Mouse (Mus musculus): Measurements from ENCODE around the gene Asb10. TPM values are rescaled to one million over a fixed set of nuclear protein-coding genes. Genes with fewer than 3 reads are reported as not detected.

Asb10 gene
- polyA plus RNA-seq, 1 experiment, result not detected

GRCm38 (mm10) chr5:24525360-24526189, 15.2 kb downstream of the Asb10 start:
- no peak for TF ChIP-seq MAX (IDR thresholded peaks at IDR 0.05)
- TF ChIP-seq FOSL1 (IDR thresholded peaks at IDR 0.05; ENCODE audit: insufficient read depth, low read length, poor library complexity, severe bottlenecking), result no peak
- TF ChIP-seq USF1 (IDR thresholded peaks at IDR 0.05; ENCODE audit: low read depth), result no peak
- no peak for TF ChIP-seq MYOG (IDR thresholded peaks at IDR 0.05; ENCODE audit: control insufficient read depth, extremely low read depth, insufficient read length)
- no peak for TF ChIP-seq CEBPB (IDR thresholded peaks at IDR 0.05; ENCODE audit: low read depth)
- no peak for TF ChIP-seq CTCF (IDR thresholded peaks at IDR 0.05; ENCODE audit: control insufficient read depth, insufficient read depth, insufficient read length)
- no peak for TF ChIP-seq MYOD1 (IDR thresholded peaks at IDR 0.05; ENCODE audit: control insufficient read depth, insufficient read length, low read depth)
- Histone ChIP-seq H3K79me3 (ENCODE audit: low read depth) (no peaks in the 10 kb centered on the region), H3K4me3 (ENCODE audit: insufficient read depth, poor library complexity, severe bottlenecking) (no peak overlapping the region), H3K79me2 (ENCODE audit: control insufficient read depth, insufficient read depth) (no peaks in the 10 kb centered on the region), H3ac (ENCODE audit: control insufficient read depth, insufficient read length, low read depth) (no peak overlapping the region), H3K36me3 (ENCODE audit: control insufficient read depth, insufficient read depth) (no peaks in the 10 kb centered on the region), H3K27me3 (ENCODE audit: control insufficient read depth, insufficient read depth, insufficient read length) (peaks cover 64% of the 10 kb centered on the region)

GRCm38 (mm10) chr5:24524522-24524921, 16.3 kb downstream of the Asb10 start:
- Histone ChIP-seq H3K4me3 (ENCODE audit: insufficient read depth, poor library complexity, severe bottlenecking) (no peak overlapping the region), H3ac (ENCODE audit: control insufficient read depth, insufficient read length, low read depth) (no peak overlapping the region), H3K79me3 (ENCODE audit: low read depth) (no peaks in the 10 kb centered on the region), H3K27me3 (ENCODE audit: control insufficient read depth, insufficient read depth, insufficient read length) (peaks cover 69% of the 10 kb centered on the region), H3K36me3 (ENCODE audit: control insufficient read depth, insufficient read depth) (no peaks in the 10 kb centered on the region), H3K79me2 (ENCODE audit: control insufficient read depth, insufficient read depth) (no peaks in the 10 kb centered on the region)
- TF ChIP-seq USF1 (IDR thresholded peaks at IDR 0.05; ENCODE audit: low read depth) (no peak), CEBPB (IDR thresholded peaks at IDR 0.05; ENCODE audit: low read depth) (no peak), MYOD1 (IDR thresholded peaks at IDR 0.05; ENCODE audit: control insufficient read depth, insufficient read length, low read depth) (no peak), MYOG (IDR thresholded peaks at IDR 0.05; ENCODE audit: control insufficient read depth, extremely low read depth, insufficient read length) (no peak), MAX (IDR thresholded peaks at IDR 0.05) (no peak), CTCF (IDR thresholded peaks at IDR 0.05; ENCODE audit: control insufficient read depth, insufficient read depth, insufficient read length) (no peak)

- H3K27me3 ChIP-seq (ENCODE audit: control insufficient read depth, insufficient read depth, insufficient read length), result peaks cover 69% of the 10 kb centered on the region
- TF ChIP-seq MAX (IDR thresholded peaks at IDR 0.05), result no peak
- TF ChIP-seq CTCF (IDR thresholded peaks at IDR 0.05; ENCODE audit: control insufficient read depth, insufficient read depth, insufficient read length), result no peak
- TF ChIP-seq MYOG (IDR thresholded peaks at IDR 0.05; ENCODE audit: control insufficient read depth, extremely low read depth, insufficient read length), result no peak
- no peak for TF ChIP-seq FOSL1 (IDR thresholded peaks at IDR 0.05; ENCODE audit: insufficient read depth, low read length, poor library complexity, severe bottlenecking)
- no peak for TF ChIP-seq MYOD1 (IDR thresholded peaks at IDR 0.05; ENCODE audit: control insufficient read depth, insufficient read length, low read depth)
- no peak for TF ChIP-seq CEBPB (IDR thresholded peaks at IDR 0.05; ENCODE audit: low read depth)
- no peak for TF ChIP-seq USF1 (IDR thresholded peaks at IDR 0.05; ENCODE audit: low read depth)
- no peaks in the 10 kb centered on the region for H3K79me3 ChIP-seq (ENCODE audit: low read depth)
- no peaks in the 10 kb centered on the region for H3K79me2 ChIP-seq (ENCODE audit: control insufficient read depth, insufficient read depth)
- no peaks in the 10 kb centered on the region for H3K36me3 ChIP-seq (ENCODE audit: control insufficient read depth, insufficient read depth)
- H3K4me3 ChIP-seq (ENCODE audit: insufficient read depth, poor library complexity, severe bottlenecking), result no peak overlapping the region
- H3ac ChIP-seq (ENCODE audit: control insufficient read depth, insufficient read length, low read depth), result no peak overlapping the region
These were observed 17.0 kb downstream of the Asb10 start for GRCm38 (mm10) chr5:24523806-24524205.

- H3K79me2 ChIP-seq (ENCODE audit: control insufficient read depth, insufficient read depth), result no peaks in the 10 kb centered on the region
- no peaks in the 10 kb centered on the region for H3K79me3 ChIP-seq (ENCODE audit: low read depth)
- H3K27me3 ChIP-seq (ENCODE audit: control insufficient read depth, insufficient read depth, insufficient read length), result peaks cover 47% of the 10 kb centered on the region
- TF ChIP-seq CTCF (IDR thresholded peaks at IDR 0.05; ENCODE audit: control insufficient read depth, insufficient read depth, insufficient read length) (no peak), FOSL1 (IDR thresholded peaks at IDR 0.05; ENCODE audit: insufficient read depth, low read length, poor library complexity, severe bottlenecking) (no peak)
- H3K36me3 ChIP-seq (ENCODE audit: control insufficient read depth, insufficient read depth), result no peaks in the 10 kb centered on the region
- no peak overlapping the region for H3K4me3 ChIP-seq (ENCODE audit: insufficient read depth, poor library complexity, severe bottlenecking)
- H3ac ChIP-seq (ENCODE audit: control insufficient read depth, insufficient read length, low read depth), result no peak overlapping the region
These were observed 19.4 kb downstream of the Asb10 start for GRCm38 (mm10) chr5:24521366-24521765.

- TF ChIP-seq USF1 (IDR thresholded peaks at IDR 0.05; ENCODE audit: low read depth), result no peak
- no peak for TF ChIP-seq MAX (IDR thresholded peaks at IDR 0.05)
- TF ChIP-seq MYOG (IDR thresholded peaks at IDR 0.05; ENCODE audit: control insufficient read depth, extremely low read depth, insufficient read length), result no peak
- TF ChIP-seq CEBPB (IDR thresholded peaks at IDR 0.05; ENCODE audit: low read depth), result no peak
- TF ChIP-seq FOSL1 (IDR thresholded peaks at IDR 0.05; ENCODE audit: insufficient read depth, low read length, poor library complexity, severe bottlenecking), result no peak
- TF ChIP-seq CTCF (IDR thresholded peaks at IDR 0.05; ENCODE audit: control insufficient read depth, insufficient read depth, insufficient read length), result no peak
- TF ChIP-seq MYOD1 (IDR thresholded peaks at IDR 0.05; ENCODE audit: control insufficient read depth, insufficient read length, low read depth), result no peak
- no peaks in the 10 kb centered on the region for H3K79me3 ChIP-seq (ENCODE audit: low read depth)
- no peaks in the 10 kb centered on the region for H3K27me3 ChIP-seq (ENCODE audit: control insufficient read depth, insufficient read depth, insufficient read length)
- H3K79me2 ChIP-seq (ENCODE audit: control insufficient read depth, insufficient read depth), result no peaks in the 10 kb centered on the region
- no peak overlapping the region for H3ac ChIP-seq (ENCODE audit: control insufficient read depth, insufficient read length, low read depth)
- H3K4me3 ChIP-seq (ENCODE audit: insufficient read depth, poor library complexity, severe bottlenecking), result no peak overlapping the region
- H3K36me3 ChIP-seq (ENCODE audit: control insufficient read depth, insufficient read depth), result no peaks in the 10 kb centered on the region
These were observed 28.5 kb downstream of the Asb10 start for GRCm38 (mm10) chr5:24512271-24512670.

- Histone ChIP-seq H3K79me3 (ENCODE audit: low read depth) (no peaks in the 10 kb centered on the region), H3K79me2 (ENCODE audit: control insufficient read depth, insufficient read depth) (no peaks in the 10 kb centered on the region), H3K36me3 (ENCODE audit: control insufficient read depth, insufficient read depth) (no peaks in the 10 kb centered on the region), H3K27me3 (ENCODE audit: control insufficient read depth, insufficient read depth, insufficient read length) (no peaks in the 10 kb centered on the region), H3ac (ENCODE audit: control insufficient read depth, insufficient read length, low read depth) (no peak overlapping the region), H3K4me3 (ENCODE audit: insufficient read depth, poor library complexity, severe bottlenecking) (no peak overlapping the region)
- TF ChIP-seq MYOG (IDR thresholded peaks at IDR 0.05; ENCODE audit: control insufficient read depth, extremely low read depth, insufficient read length) (no peak), CEBPB (IDR thresholded peaks at IDR 0.05; ENCODE audit: low read depth) (no peak), USF1 (IDR thresholded peaks at IDR 0.05; ENCODE audit: low read depth) (no peak), MAX (IDR thresholded peaks at IDR 0.05) (no peak), FOSL1 (IDR thresholded peaks at IDR 0.05; ENCODE audit: insufficient read depth, low read length, poor library complexity, severe bottlenecking) (no peak), CTCF (IDR thresholded peaks at IDR 0.05; ENCODE audit: control insufficient read depth, insufficient read depth, insufficient read length) (peak; percentile 10)
These were observed 30.1 kb downstream of the Asb10 start for GRCm38 (mm10) chr5:24510635-24511034.
